Mouse (Mus musculus) thymus, adult 2 months (tissue): ENCODE measurements at regions not wholly inside any gene's neighbourhood (a gene's known extent, or its start where the extent isn't known, plus 50 kb on each side); places are given as distances from the start of the nearest gene placed in this dataset.

ENCODE experiments used
- CTCF ChIP-seq: fragments of 200-500 bp; IDR thresholded peaks from 2 replicates; pipeline ENCODE4 v1.5.1; 2012; ENCODE audit warnings: mild to moderate bottlenecking, control low read depth, low read length, moderate library complexity, borderline replicate concordance; ENCODE audit not compliant: control insufficient read depth, poor library complexity, insufficient read depth; ENCODE audit errors: extremely low read depth
- POLR2A ChIP-seq: fragments of 200-500 bp; IDR thresholded peaks from 2 replicates; pipeline ENCODE4 v1.6.1; 2012; ENCODE audit warnings: mild to moderate bottlenecking, low read length, control low read depth, moderate library complexity; ENCODE audit not compliant: control insufficient read depth, poor library complexity, insufficient read depth; ENCODE audit errors: extremely low read depth

- no peak for TF ChIP-seq CTCF
- no peak for TF ChIP-seq POLR2A
Measured at GRCm38 (mm10) chr2:22038780-22039179, 188.5 kb upstream of the Myo3a start.
